Mouse (Mus musculus): ENCODE results near the gene Proca1. TPM values are rescaled to one million over a fixed set of nuclear protein-coding genes. Genes with fewer than 3 reads are reported as not detected.
A peak's percentile ranks its signal among the peaks of the same experiment; 100 is the strongest.

The Proca1 gene
- total RNA-seq (2014; fragmentation: Nextera tagmentation) (not detected in 2 replicates), total RNA-seq (2017) (not detected in 2 replicates)

GRCm38 (mm10) chr11:78193113-78193512 lies at the start of gene Proca1:
Gene Proca1, plus strand, starts transcription at chr11:78193392.
- no peak for ATAC-seq (replicated peaks; ENCODE audit: poor library complexity, severe bottlenecking)

- ATAC-seq (replicated peaks; ENCODE audit: poor library complexity, severe bottlenecking) = no peak
Observed at GRCm38 (mm10) chr11:78143520-78143919, 49.7 kb upstream of the Proca1 start.

DNA sequence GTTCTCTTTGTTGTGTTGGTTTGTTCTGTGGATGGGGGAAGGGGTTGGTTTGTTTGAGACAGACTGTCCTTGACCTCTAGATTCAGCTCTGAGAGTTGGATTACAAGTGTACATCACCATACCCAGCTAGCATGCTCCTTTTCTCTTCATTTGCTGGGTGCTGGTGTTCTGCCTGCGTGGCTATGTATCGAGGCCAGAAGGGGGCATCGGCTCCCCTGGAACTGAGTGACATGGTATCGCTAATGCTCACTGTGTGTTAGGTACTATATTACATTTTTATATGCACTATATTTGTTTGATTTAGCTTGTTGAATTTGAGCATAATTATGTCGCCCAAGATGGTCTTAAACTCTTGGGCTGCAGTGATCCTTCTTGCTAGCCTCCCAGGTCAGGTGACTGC lies 47.0 kb upstream of the Proca1 start:
- ATAC-seq (replicated peaks; ENCODE audit: poor library complexity, severe bottlenecking) = no peak

DNA sequence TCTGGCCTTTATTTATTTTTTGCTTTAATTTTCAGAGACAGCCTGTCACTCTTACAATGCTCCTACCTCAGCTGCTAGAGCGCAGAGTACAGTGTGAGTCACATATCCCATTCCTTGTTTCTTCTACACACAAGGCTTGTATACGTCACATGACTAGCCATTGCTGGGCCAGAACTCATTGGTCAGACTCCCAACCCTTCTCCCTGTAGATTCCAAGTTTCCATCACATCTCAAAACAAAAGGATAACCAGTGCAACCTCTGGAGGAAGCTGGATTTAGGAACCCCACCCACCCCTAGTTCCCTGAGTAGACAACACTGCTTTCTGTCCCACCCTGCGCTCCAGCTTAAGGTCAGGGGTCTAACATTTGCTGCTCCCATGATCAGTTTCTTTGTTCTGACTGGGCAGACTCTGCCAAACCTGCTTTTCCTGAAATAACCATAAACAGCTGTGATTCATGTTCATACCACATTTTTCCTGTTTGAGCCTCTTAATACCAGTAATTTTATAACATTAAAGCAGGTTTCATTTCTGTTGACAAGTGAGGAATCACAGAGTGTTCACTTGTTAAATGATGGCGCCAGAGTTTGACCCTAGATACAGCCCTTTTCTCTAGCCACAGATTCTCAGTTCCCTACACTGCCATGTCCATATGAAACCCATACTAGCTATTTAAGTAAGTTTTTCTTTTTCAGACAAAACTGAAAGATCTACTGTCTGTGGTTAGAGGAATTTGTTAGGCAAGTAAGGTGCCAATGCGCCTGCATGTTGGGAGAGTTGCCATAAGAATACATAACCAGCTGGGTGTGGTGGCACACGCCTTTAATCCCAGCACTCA lies 46.3 kb upstream of the Proca1 start:
- ATAC-seq (replicated peaks; ENCODE audit: poor library complexity, severe bottlenecking) = no peak

- peak; percentile 55; the same call in 1 of the 2 replicates for ATAC-seq (replicated peaks; ENCODE audit: poor library complexity, severe bottlenecking)
Observed at GRCm38 (mm10) chr11:78151161-78151560, 42.0 kb upstream of the Proca1 start.

DNA sequence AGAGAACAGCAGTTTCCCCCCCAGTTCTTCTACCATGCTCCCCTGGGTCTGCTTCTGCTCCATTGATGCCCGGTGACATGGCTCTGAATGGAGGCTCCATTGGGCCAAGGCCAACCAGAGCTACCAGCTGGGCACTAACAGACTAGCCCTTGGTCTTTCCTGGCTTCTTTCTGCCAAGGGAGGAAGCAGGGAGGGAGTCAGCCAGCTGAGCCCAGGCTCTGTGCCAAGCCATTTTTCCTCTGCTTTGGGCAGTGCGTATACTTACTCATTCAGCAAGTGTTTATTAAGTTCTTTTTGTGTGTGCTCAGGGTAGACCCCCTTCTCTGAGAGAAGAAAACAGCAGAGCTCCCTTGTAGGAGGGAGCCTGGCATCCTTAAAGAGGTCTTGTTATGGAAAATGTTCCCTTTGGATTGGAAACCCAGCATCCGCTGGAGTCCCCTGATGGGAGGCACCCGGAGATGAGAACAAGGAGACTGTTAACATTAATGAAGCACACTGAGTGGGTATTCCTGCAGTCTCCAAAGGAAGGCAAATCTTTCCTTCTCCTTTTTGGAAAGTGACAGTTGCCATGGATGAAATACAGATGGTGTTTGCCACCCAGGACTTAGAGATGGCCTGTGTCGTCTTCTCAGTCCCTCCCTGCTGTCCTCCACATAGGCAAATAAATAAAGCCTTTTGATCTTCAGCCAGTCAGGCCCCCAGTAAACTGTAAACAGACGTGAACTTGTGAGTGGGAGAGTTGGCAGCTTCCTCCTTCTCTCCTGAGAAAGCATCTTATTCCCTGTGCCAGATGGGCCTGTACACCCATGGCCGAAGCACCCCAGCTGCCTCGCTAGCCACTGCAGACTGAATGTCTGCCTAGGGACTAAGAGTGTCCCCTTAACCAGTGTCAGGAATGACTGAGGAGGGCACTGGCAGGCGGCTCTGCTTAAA lies 40.6 kb upstream of the Proca1 start:
- ATAC-seq (replicated peaks; ENCODE audit: poor library complexity, severe bottlenecking) = no peak

- ATAC-seq (replicated peaks; ENCODE audit: poor library complexity, severe bottlenecking) = no peak
Observed at GRCm38 (mm10) chr11:78153778-78154177, 39.4 kb upstream of the Proca1 start.

DNA sequence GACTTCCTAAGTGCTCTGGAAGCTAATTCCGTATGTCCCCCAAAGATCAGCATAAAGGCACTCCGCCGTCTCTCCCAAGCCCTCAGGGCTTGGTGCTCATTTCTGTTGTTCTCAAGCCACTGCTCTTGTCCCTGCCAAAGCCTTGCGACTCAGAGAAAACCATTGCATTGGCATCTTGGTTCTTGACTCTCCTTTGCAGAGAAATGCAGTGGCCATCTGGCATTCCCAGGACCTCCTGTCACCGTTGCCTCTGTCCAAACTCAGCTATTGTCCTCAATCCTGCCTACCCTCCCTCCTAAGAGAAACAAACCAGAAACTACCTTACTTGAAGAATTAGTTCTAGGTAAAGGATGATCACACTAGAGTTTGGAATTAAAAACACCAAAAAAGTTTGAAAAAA lies 37.5 kb upstream of the Proca1 start:
- ATAC-seq (replicated peaks; ENCODE audit: poor library complexity, severe bottlenecking) = no peak

GRCm38 (mm10) chr11:78156156-78156699 lies 37.0 kb upstream of the Proca1 start:
- no peak for ATAC-seq (replicated peaks; ENCODE audit: poor library complexity, severe bottlenecking)

- peak; percentile 94 for ATAC-seq (replicated peaks; ENCODE audit: poor library complexity, severe bottlenecking)
Observed at GRCm38 (mm10) chr11:78159096-78159495, 34.1 kb upstream of the Proca1 start.

GRCm38 (mm10) chr11:78159557-78159956 lies 33.6 kb upstream of the Proca1 start:
- no peak for ATAC-seq (replicated peaks; ENCODE audit: poor library complexity, severe bottlenecking)

DNA sequence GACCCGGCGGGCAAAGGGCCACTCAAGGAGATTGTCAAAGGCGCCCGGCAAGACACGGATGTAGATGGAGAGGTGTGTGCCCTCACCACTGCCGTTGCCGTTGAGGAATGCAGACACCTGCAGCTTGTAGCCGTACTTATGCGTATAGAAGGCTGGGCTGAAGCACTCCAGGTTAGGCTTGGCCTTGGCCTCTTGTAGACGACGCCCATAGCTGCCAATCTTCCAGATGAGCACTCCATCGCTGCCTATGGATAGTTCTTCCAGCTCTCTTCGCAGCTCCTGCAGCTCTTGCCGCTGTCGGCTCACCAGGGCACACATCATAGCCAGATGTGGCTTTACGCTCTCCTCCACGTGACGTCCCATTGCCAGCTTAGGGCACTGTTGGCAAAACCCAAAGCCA lies 33.0 kb upstream of the Proca1 start:
- ATAC-seq (replicated peaks; ENCODE audit: poor library complexity, severe bottlenecking) = no peak

- no peak for ATAC-seq (replicated peaks; ENCODE audit: poor library complexity, severe bottlenecking)
Observed at GRCm38 (mm10) chr11:78160675-78161074, 32.5 kb upstream of the Proca1 start.

- no peak for ATAC-seq (replicated peaks; ENCODE audit: poor library complexity, severe bottlenecking)
Observed at GRCm38 (mm10) chr11:78161169-78161568, 32.0 kb upstream of the Proca1 start.

- no peak for ATAC-seq (replicated peaks; ENCODE audit: poor library complexity, severe bottlenecking)
Observed at GRCm38 (mm10) chr11:78161968-78162367, 31.2 kb upstream of the Proca1 start.

DNA sequence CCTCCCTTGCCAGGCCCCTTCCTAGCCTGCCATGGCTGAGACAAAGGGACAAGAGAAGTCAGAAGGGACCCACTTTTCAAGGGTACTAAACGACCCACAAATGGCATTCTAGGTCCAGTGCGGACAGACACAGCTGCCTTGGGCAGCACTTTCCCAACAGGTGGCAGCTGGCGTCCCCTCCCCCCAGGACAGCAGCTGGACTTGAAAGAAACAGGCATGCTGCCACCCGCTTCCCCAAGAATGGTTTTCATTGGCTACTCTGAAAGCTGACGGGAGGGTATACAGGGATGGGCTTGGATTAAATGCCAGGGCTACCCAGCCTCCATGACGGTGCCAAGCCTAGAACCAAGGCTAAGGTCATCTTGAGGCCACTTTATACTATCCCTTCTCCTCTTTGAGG lies 30.7 kb upstream of the Proca1 start:
- no peak for ATAC-seq (replicated peaks; ENCODE audit: poor library complexity, severe bottlenecking)

GRCm38 (mm10) chr11:78163045-78163444 lies 30.1 kb upstream of the Proca1 start:
- no peak for ATAC-seq (replicated peaks; ENCODE audit: poor library complexity, severe bottlenecking)

- ATAC-seq (replicated peaks; ENCODE audit: poor library complexity, severe bottlenecking) = no peak
Observed at GRCm38 (mm10) chr11:78163681-78164603, 29.2 kb upstream of the Proca1 start.

DNA sequence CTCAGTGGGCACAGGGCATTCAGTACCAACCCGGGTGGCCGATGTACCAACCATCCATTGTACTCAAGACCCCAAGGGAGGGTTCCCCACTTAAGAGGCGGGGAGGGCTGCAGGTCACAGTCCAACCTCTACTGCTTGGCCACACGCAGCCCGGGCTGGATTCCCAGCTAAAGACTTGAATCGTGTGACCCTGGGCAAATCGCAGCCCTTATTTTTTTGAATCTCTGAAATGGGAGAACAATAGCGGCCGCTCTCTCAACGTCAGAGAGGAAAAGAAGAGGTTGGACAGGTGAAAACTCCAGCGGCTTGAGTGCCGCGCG lies 28.6 kb upstream of the Proca1 start:
- ATAC-seq (replicated peaks; ENCODE audit: poor library complexity, severe bottlenecking) = no peak

Data from granulocyte monocyte progenitor cell, adult 5-6 weeks (primary cell).